Mouse (Mus musculus) kidney, adult 2 months (tissue): Measurements from ENCODE around the gene Ralgds. TPM values are rescaled to one million over a fixed set of nuclear protein-coding genes. Genes with fewer than 3 reads are reported as not detected.

Source experiments
- DNase-seq: peaks from one replicate; pipeline ENCODE4 v3.0.0; 2021
- H3K27ac ChIP-seq: fragments of 200-500 bp; 2 replicates; pipeline ENCODE4 v1.5.1; 2012; ENCODE audit warnings: low read depth, low read length, control low read depth, inconsistent platforms; ENCODE audit not compliant: insufficient read depth
- H3K27me3 ChIP-seq: fragments of 200-500 bp; replicated peaks from 2 replicates; pipeline ENCODE4 v1.6.1; 2012; ENCODE audit warnings: mild to moderate bottlenecking, moderate library complexity, low read length, inconsistent platforms; ENCODE audit not compliant: control insufficient read depth, insufficient read depth
- H3K36me3 ChIP-seq: fragments of 200-500 bp; 2 replicates; pipeline ENCODE4 v1.6.1; 2012; ENCODE audit warnings: mild to moderate bottlenecking, moderate library complexity, low read length, inconsistent platforms; ENCODE audit not compliant: control insufficient read depth, insufficient read depth
- H3K4me1 ChIP-seq: fragments of 200-500 bp; 2 replicates; pipeline ENCODE4 v1.6.1; 2011; ENCODE audit warnings: low read length; ENCODE audit not compliant: control insufficient read depth, insufficient read depth
- H3K4me3 ChIP-seq: fragments of 200-500 bp; 2 replicates; pipeline ENCODE4 v1.5.1; 2011; ENCODE audit warnings: mild to moderate bottlenecking, low read depth, low read length, control low read depth; ENCODE audit not compliant: insufficient read depth
- CTCF ChIP-seq: fragments of 200-500 bp; conservative IDR thresholded peaks from 2 replicates; pipeline ENCODE4 v1.5.1; 2011; ENCODE audit warnings: low read depth, mild to moderate bottlenecking, control low read depth, low read length, moderate library complexity, mixed read lengths; ENCODE audit not compliant: insufficient read depth, insufficient read length
- POLR2A ChIP-seq: fragments of 200-500 bp; IDR thresholded peaks from one replicate; pipeline ENCODE4 v1.6.1; 2011; ENCODE audit warnings: low read depth, low read length, control low read depth
- WGBS: fragments of 180-500 bp; shearing (Covaris S2); methylation state at CpG from one replicate; pipeline ENCODE4 v1.1.7; 2018; 5-methylcytosine and 5-hydroxymethylcytosine counted together
- polyA plus RNA-seq: library from polyadenylated mRNA; depleted of rRNA; stranded (reverse); fragments of >200 nt; gene quantifications from 2 replicates; pipeline ENCODE4 v1.2.3, GENCODE M21; 2012

Ralgds gene
- polyA plus RNA-seq, 1 experiment = 24.6 TPM

GRCm38 (mm10) chr2:28546560-28546959 is 33.6 kb downstream of the Ralgds start:
- Histone ChIP-seq H3K4me3 (no peak overlapping the region), H3K4me1 (no peaks in the 10 kb centered on the region; the same call in 1 of the 2 replicates), H3K36me3 (no peaks in the 10 kb centered on the region), H3K27ac (no peak overlapping the region), H3K27me3 (no peaks in the 10 kb centered on the region)
- TF ChIP-seq CTCF (no peak), POLR2A (no peak)
- DNase-seq = no peak
- WGBS = 87% methylated on average over 6 of the region's 6 CpGs

GRCm38 (mm10) chr2:28547237-28548172 is 34.6 kb downstream of the Ralgds start:
- Histone ChIP-seq H3K27me3 (no peaks in the 10 kb centered on the region), H3K27ac (no peak overlapping the region), H3K4me3 (no peak overlapping the region), H3K4me1 (no peaks in the 10 kb centered on the region; the same call in 1 of the 2 replicates), H3K36me3 (no peaks in the 10 kb centered on the region)
- 46% methylated on average over 11 of the region's 11 CpGs for WGBS
- TF ChIP-seq CTCF (peak; percentile 97), POLR2A (no peak)
- peak; percentile 90 for DNase-seq

- TF ChIP-seq CTCF (no peak), POLR2A (no peak)
- no peaks in the 10 kb centered on the region for H3K36me3 ChIP-seq
- H3K27ac ChIP-seq = no peak overlapping the region
- 94% methylated on average over 13 of the region's 13 CpGs for WGBS
- no peaks in the 10 kb centered on the region for H3K27me3 ChIP-seq
- no peak for DNase-seq
- H3K4me3 ChIP-seq = no peak overlapping the region
- H3K4me1 ChIP-seq = no peaks in the 10 kb centered on the region; the same call in 1 of the 2 replicates
Measured at GRCm38 (mm10) chr2:28549157-28549556, 36.2 kb downstream of the Ralgds start.

- 97% methylated on average over 5 of the region's 5 CpGs for whole genome bisulfite sequencing
- Histone ChIP-seq H3K36me3 (no peaks in the 10 kb centered on the region), H3K27me3 (no peaks in the 10 kb centered on the region), H3K4me3 (no peak overlapping the region), H3K27ac (no peak overlapping the region), H3K4me1 (no peaks in the 10 kb centered on the region; the same call in 1 of the 2 replicates)
- TF ChIP-seq CTCF = no peak
- TF ChIP-seq POLR2A = no peak
- no peak for DNase-seq
Measured at GRCm38 (mm10) chr2:28552301-28552700, 39.4 kb downstream of the Ralgds start.

GRCm38 (mm10) chr2:28557452-28557851 is 44.5 kb downstream of the Ralgds start:
- no peak for DNase-seq
- H3K4me1 ChIP-seq = no peaks in the 10 kb centered on the region
- H3K4me3 ChIP-seq = no peak overlapping the region
- TF ChIP-seq CTCF (no peak), POLR2A (no peak)
- 90% methylated on average over 5 of the region's 5 CpGs for WGBS
- no peak overlapping the region for H3K27ac ChIP-seq
- no peaks in the 10 kb centered on the region for H3K36me3 ChIP-seq
- H3K27me3 ChIP-seq = no peaks in the 10 kb centered on the region

- Histone ChIP-seq H3K27me3 (no peaks in the 10 kb centered on the region), H3K4me1 (no peaks in the 10 kb centered on the region), H3K4me3 (no peak within 1 kb of the TSS), H3K27ac (no peak within 1 kb of the TSS), H3K36me3 (no peaks in the 10 kb centered on the region)
- DNase-seq = no peak
- WGBS = 71% methylated on average over 6 of the region's 6 CpGs
- no peak for TF ChIP-seq CTCF
- TF ChIP-seq POLR2A = no peak
Measured at GRCm38 (mm10) chr2:28563303-28563702, 50.4 kb downstream of the Ralgds start, which contains the start of gene Cel. TSS of gene Cel (minus strand) at chr2:28563403.

- Histone ChIP-seq H3K4me3 (no peak overlapping the region), H3K27me3 (no peaks in the 10 kb centered on the region), H3K4me1 (no peaks in the 10 kb centered on the region), H3K36me3 (no peaks in the 10 kb centered on the region), H3K27ac (no peak overlapping the region)
- no peak for TF ChIP-seq CTCF
- no peak for TF ChIP-seq POLR2A
- DNase-seq = no peak
Measured at GRCm38 (mm10) chr2:28563830-28564229, 50.9 kb downstream of the Ralgds start.
